Mouse (Mus musculus) limb, embryonic 14.5 days (tissue): ENCODE measurements around the gene Alas2. TPM values are rescaled to one million over a fixed set of nuclear protein-coding genes. Genes with fewer than 3 reads are reported as not detected.
A peak's percentile ranks its signal among the peaks of the same experiment; 100 is the strongest.

ENCODE experiments used
- ATAC-seq: fragments of 200-750 bp; cut with Nextera tagmentation; 2 replicates; pipeline ENCODE4 v1.8.0; 2017; ENCODE audit warnings: low read depth, moderate number of reproducible peaks, moderate TSS enrichment; ENCODE audit not compliant: low FRiP score
- DNase-seq: peaks from one replicate; pipeline ENCODE4 v3.0.0-alpha.2; 2015; ENCODE audit warnings: low spot score
- H3K27ac ChIP-seq: fragments of 300-500 bp; sonication (generic); replicated peaks from 2 replicates; pipeline ENCODE4 v1.5.1; 2014; ENCODE audit warnings: low read depth, mild to moderate bottlenecking, low read length, moderate library complexity, mixed read lengths
- H3K27me3 ChIP-seq: fragments of 300-500 bp; sonication (generic); 2 replicates; pipeline ENCODE4 v1.6.1; 2014; ENCODE audit warnings: low read length, mixed read lengths; ENCODE audit not compliant: control insufficient read depth, insufficient read depth
- H3K36me3 ChIP-seq: fragments of 300-500 bp; sonication (generic); 2 replicates; pipeline ENCODE4 v1.6.1; 2014; ENCODE audit warnings: mild to moderate bottlenecking, low read length, moderate library complexity, mixed read lengths; ENCODE audit not compliant: control insufficient read depth, insufficient read depth
- H3K4me1 ChIP-seq: fragments of 300-500 bp; sonication (generic); 2 replicates; pipeline ENCODE4 v1.6.1; 2014; ENCODE audit warnings: antibody characterized with exemption, low read length, mixed read lengths; ENCODE audit not compliant: control insufficient read depth, insufficient read depth
- H3K4me2 ChIP-seq: fragments of 300-500 bp; sonication (generic); replicated peaks from 2 replicates; pipeline ENCODE4 v1.6.1; 2014; ENCODE audit warnings: low read depth, mild to moderate bottlenecking, low read length, moderate library complexity; ENCODE audit not compliant: severe bottlenecking
- H3K4me3 ChIP-seq: fragments of 300-500 bp; sonication (generic); replicated peaks from 2 replicates; pipeline ENCODE4 v1.5.1; 2014; ENCODE audit warnings: low read length
- H3K9ac ChIP-seq: fragments of 300-500 bp; sonication (generic); 2 replicates; pipeline ENCODE4 v1.6.1; 2014; ENCODE audit warnings: mild to moderate bottlenecking, low read depth, low read length, moderate library complexity; ENCODE audit not compliant: severe bottlenecking
- H3K9me3 ChIP-seq: fragments of 300-500 bp; sonication (generic); 2 replicates; pipeline ENCODE4 v1.6.1; 2016; ENCODE audit warnings: low read length; ENCODE audit not compliant: control insufficient read depth
- POLR2A ChIP-seq: fragments of 200-500 bp; IDR thresholded peaks from 2 replicates; pipeline ENCODE4 v1.8.0; 2012; ENCODE audit warnings: inconsistent platforms, mild to moderate bottlenecking, moderate library complexity, borderline replicate concordance; ENCODE audit not compliant: insufficient read depth, insufficient read length; ENCODE audit errors: extremely low read depth
- WGBS: fragments of 180-500 bp; shearing (Covaris S2); extraction: QIAGEN DNeasy Blood & Tissue Kit; methylation state at CpG from one replicate; pipeline ENCODE4 v1.1.7; 2014; 5-methylcytosine and 5-hydroxymethylcytosine counted together
- polyA plus RNA-seq, 2 experiments: library from polyadenylated mRNA; depleted of rRNA in 1 of 2; stranded (reverse) in 1 of 2; unstranded in 1 of 2; fragments of >200 nt; fragmentation: Nextera tagmentation in 1 of 2; extraction: Ambion mirVana in 1 of 2; gene quantifications; 2 replicates each; pipeline versions ENCODE4 v1.2.1 to v1.2.3; 2012 to 2014

Gene Alas2
- polyA plus RNA-seq (2012; rRNA removed) (24.3 and 28.4 TPM in 2 replicates), polyA plus RNA-seq (2014; fragmentation: Nextera tagmentation; extraction: Ambion mirVana) (42.4 and 63.0 TPM in 2 replicates)

- Histone ChIP-seq H3K4me2 (no peak within 1 kb of the TSS), H3K9me3 (no peaks in the 10 kb centered on the region), H3K36me3 (peaks cover 11% of the 10 kb centered on the region), H3K4me1 (no peaks in the 10 kb centered on the region), H3K4me3 (no peak within 1 kb of the TSS), H3K9ac (no peak within 1 kb of the TSS), H3K27ac (no peak within 1 kb of the TSS), H3K27me3 (no peaks in the 10 kb centered on the region)
- TF ChIP-seq POLR2A: no peak
- no peak for ATAC-seq
- WGBS: 47% methylated on average over 3 of the region's 5 CpGs
- DNase-seq: no peak
Measured at GRCm38 (mm10) chrX:150547239-150547638, at the start of gene Alas2. TSS of gene Alas2 (plus strand) at chrX:150547375.

GRCm38 (mm10) chrX:150508696-150509095 lies 38.5 kb upstream of the Alas2 start:
- Histone ChIP-seq H3K4me1 (no peaks in the 10 kb centered on the region), H3K9me3 (no peaks in the 10 kb centered on the region), H3K27ac (no peak overlapping the region), H3K27me3 (no peaks in the 10 kb centered on the region), H3K4me2 (no peak overlapping the region), H3K9ac (no peak overlapping the region), H3K4me3 (no peak overlapping the region), H3K36me3 (no peaks in the 10 kb centered on the region)
- 93% methylated on average over 6 of the region's 6 CpGs for WGBS
- DNase-seq (no peak), ATAC-seq (no peak)
- no peak for TF ChIP-seq POLR2A

- H3K4me1 ChIP-seq: no peaks in the 10 kb centered on the region
- H3K9ac ChIP-seq: no peak overlapping the region
- H3K27ac ChIP-seq: no peak overlapping the region
- H3K4me3 ChIP-seq: no peak overlapping the region
- no peaks in the 10 kb centered on the region for H3K36me3 ChIP-seq
- no peaks in the 10 kb centered on the region for H3K27me3 ChIP-seq
- no peak for ATAC-seq
- no peaks in the 10 kb centered on the region for H3K9me3 ChIP-seq
- peak; percentile 58 for DNase-seq
- no peak for TF ChIP-seq POLR2A
- 47% methylated on average over 4 of the region's 4 CpGs for WGBS
- H3K4me2 ChIP-seq: no peak overlapping the region
Measured at GRCm38 (mm10) chrX:150510631-150511030, 36.5 kb upstream of the Alas2 start.

- no peak for TF ChIP-seq POLR2A
- no peaks in the 10 kb centered on the region for H3K4me1 ChIP-seq
- H3K4me2 ChIP-seq: no peak overlapping the region
- H3K9me3 ChIP-seq: no peaks in the 10 kb centered on the region
- ATAC-seq (no peak), DNase-seq (no peak)
- no peaks in the 10 kb centered on the region for H3K36me3 ChIP-seq
- no peak overlapping the region for H3K9ac ChIP-seq
- H3K27me3 ChIP-seq: no peaks in the 10 kb centered on the region
- H3K4me3 ChIP-seq: no peak overlapping the region
- WGBS: 87% methylated on average over 6 of the region's 6 CpGs
- no peak overlapping the region for H3K27ac ChIP-seq
Measured at GRCm38 (mm10) chrX:150511274-150511673, 35.9 kb upstream of the Alas2 start.

GRCm38 (mm10) chrX:150514127-150514526 lies 33.0 kb upstream of the Alas2 start:
- Histone ChIP-seq H3K27ac (no peak overlapping the region), H3K9me3 (no peaks in the 10 kb centered on the region), H3K9ac (no peak overlapping the region), H3K4me2 (no peak overlapping the region), H3K27me3 (no peaks in the 10 kb centered on the region), H3K4me3 (no peak overlapping the region), H3K4me1 (no peaks in the 10 kb centered on the region), H3K36me3 (no peaks in the 10 kb centered on the region)
- WGBS: 82% methylated on average over 1 of the region's 1 CpGs
- no peak for ATAC-seq
- DNase-seq: no peak
- no peak for TF ChIP-seq POLR2A

GRCm38 (mm10) chrX:150516015-150516414 lies 31.2 kb upstream of the Alas2 start:
- Histone ChIP-seq H3K27ac (no peak overlapping the region), H3K9ac (no peak overlapping the region), H3K36me3 (no peaks in the 10 kb centered on the region), H3K4me2 (no peak overlapping the region), H3K9me3 (no peaks in the 10 kb centered on the region), H3K4me1 (no peaks in the 10 kb centered on the region), H3K27me3 (no peaks in the 10 kb centered on the region), H3K4me3 (no peak overlapping the region)
- no peak for TF ChIP-seq POLR2A
- DNase-seq: no peak
- ATAC-seq: no peak
